Mouse (Mus musculus): ENCODE data around the gene Dcaf6. TPM values are rescaled to one million over a fixed set of nuclear protein-coding genes. Genes with fewer than 3 reads are reported as not detected.
A peak's percentile ranks its signal among the peaks of the same experiment; 100 is the strongest.

Gene Dcaf6
- polyA plus RNA-seq, 1 experiment, result 48.9 TPM

DNA sequence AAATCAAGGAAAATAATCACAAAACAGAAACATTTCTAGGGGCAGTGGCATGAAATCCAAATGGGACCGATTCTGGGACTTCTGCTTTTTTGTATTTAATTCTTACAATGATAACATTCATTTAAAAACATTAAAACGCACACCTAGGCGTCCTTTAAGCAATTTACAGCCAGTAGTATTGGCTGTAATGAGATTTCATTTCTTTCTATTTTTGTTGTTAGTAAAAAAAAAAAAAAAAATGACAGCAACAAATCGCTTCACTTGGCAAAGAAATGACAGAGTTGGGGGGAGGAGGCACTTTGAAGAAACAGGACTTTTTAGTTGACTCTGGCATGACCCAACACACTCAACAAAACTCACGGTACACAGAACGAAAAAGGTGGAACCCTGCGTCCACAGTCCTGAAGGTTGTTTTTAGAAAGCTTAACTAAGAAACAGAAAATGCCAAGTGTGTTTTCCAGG lies 1.2 kb downstream of the Dcaf6 start:
- H3K27ac ChIP-seq (replicated peaks; ENCODE audit: low read depth, low read length), result peak overlapping the region; percentile 75
- no peaks in the 10 kb centered on the region for H3K4me1 ChIP-seq (ENCODE audit: control insufficient read depth, insufficient read depth, insufficient read length, low read length)
- H3K4me3 ChIP-seq (ENCODE audit: insufficient read depth, low read depth, low read length), result peak overlapping the region; percentile 92

DNA sequence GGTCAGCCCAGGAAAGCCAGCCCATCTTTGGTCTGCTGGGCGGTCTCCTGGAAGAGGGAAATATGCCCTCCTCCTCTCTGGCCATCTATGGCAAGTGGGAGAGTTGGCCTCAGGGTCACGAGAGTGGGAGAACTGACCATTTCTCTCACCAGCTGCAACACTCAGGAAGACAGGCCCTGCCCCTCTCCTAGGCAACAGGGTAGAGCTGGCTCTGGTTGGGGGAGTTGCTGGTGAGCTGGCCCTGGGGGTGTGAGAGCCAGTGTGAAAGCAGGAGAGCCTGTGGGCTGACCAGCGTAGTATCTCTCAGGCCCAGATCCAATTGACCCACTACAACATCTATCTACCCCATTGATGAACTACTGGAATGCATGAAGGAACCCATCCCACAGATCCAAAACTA lies 18.6 kb downstream of the Dcaf6 start:
- no peak overlapping the region for H3K27ac ChIP-seq (replicated peaks; ENCODE audit: low read depth, low read length)
- peaks cover 4% of the 10 kb centered on the region; the same call in 1 of the 2 replicates for H3K4me1 ChIP-seq (ENCODE audit: control insufficient read depth, insufficient read depth, insufficient read length, low read length)
- no peak overlapping the region for H3K4me3 ChIP-seq (ENCODE audit: insufficient read depth, low read depth, low read length)

DNA sequence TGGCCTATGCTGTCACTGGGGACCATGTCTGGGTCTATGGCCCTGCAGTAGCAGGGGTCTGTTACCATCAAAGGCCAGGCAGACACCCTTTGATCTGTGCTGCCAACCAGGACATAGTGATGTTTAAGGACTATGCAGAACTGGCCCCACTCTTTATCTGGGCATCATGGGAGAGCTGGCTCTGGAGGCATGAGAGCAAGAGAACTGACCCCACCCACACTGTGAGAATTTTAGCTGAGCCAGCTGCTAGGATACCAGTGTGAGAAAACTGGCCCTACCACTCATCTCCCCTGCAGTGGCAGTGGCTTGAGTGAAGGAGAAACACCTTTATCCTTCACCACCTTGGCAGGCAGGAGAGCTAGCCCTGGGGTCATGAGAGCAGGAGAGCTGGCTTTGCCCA lies 19.1 kb downstream of the Dcaf6 start:
- no peak overlapping the region for H3K4me3 ChIP-seq (ENCODE audit: insufficient read depth, low read depth, low read length)
- H3K4me1 ChIP-seq (ENCODE audit: control insufficient read depth, insufficient read depth, insufficient read length, low read length), result peaks cover 4% of the 10 kb centered on the region; the same call in 1 of the 2 replicates
- H3K27ac ChIP-seq (replicated peaks; ENCODE audit: low read depth, low read length), result no peak overlapping the region

DNA sequence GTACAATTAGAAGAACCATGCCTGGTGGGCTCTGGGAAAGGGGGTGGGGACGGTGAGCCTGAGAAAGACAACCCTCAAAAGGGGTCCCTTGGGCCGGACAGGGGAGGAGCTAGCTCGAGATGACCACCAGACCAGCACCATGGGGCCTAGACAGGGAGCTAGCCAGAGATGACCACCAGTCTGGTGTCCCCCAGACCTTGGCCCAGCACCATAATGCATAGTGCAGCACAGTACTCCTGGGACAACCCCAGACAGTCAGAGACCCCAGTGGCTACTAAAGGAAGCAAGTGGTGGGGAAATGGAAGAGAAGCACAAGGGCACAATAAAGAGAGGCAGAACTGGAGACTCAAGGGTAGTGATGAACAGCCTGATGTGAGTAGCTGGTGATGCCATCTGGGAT lies 19.5 kb downstream of the Dcaf6 start:
- Histone ChIP-seq H3K27ac (replicated peaks; ENCODE audit: low read depth, low read length) (no peak overlapping the region), H3K4me1 (ENCODE audit: control insufficient read depth, insufficient read depth, insufficient read length, low read length) (peaks cover 4% of the 10 kb centered on the region; the same call in 1 of the 2 replicates), H3K4me3 (ENCODE audit: insufficient read depth, low read depth, low read length) (no peak overlapping the region)

DNA sequence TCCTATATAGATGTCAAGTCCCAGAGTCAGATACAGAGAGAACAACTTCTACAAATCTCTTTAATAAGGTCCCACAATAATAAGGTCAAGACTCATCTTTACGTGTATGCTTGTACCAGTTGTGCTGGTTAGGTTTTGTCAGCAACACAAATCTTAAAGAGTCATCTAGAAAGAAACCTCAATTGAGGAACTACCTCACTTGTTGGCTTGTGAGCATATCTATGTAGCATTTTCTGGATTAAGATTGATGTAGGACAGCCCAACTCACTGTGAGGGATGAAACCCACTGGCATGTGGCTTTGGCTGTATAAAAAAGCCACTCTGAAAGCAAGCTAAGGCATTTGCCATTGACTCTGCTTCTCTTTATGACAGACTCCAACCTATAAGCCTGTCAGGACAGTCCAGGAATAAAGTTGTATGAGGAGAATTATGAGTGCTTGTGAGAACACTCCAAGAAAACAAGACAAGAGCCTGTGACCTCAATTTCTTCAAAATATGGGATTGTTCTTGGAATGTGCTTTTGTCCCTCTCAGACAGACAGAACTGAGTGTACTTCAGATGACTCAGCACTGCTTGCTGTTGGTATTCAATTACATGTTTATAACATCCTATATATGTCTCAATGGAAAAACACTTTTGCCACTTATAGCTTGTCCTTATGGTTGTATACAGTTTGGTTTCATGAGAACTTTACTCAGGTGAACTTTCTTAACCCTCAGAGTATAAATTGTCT lies 21.8 kb downstream of the Dcaf6 start:
- Histone ChIP-seq H3K4me3 (ENCODE audit: insufficient read depth, low read depth, low read length) (no peak overlapping the region), H3K27ac (replicated peaks; ENCODE audit: low read depth, low read length) (no peak overlapping the region), H3K4me1 (ENCODE audit: control insufficient read depth, insufficient read depth, insufficient read length, low read length) (peaks cover 6% of the 10 kb centered on the region; the same call in 1 of the 2 replicates)

DNA sequence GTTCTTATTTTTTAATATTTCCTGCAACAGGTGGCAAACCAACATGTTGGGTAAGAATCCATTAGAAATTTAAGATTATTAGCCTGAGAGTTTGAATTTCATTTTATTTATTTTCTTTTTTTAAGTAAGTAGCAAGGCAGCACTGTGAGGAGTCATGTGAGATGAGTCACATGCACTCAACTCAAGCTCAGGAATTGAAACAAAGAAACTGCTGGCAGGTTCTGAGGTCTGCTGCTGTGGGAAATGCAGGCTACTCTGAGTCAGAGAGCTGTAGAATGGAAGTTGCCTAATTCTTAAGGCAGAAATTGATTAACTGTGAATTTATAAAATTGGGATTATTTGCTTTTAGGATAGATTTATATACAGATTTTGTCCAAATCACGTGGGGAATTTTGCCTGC lies 27.4 kb downstream of the Dcaf6 start:
- H3K4me1 ChIP-seq (ENCODE audit: control insufficient read depth, insufficient read depth, insufficient read length, low read length), result 0 out of 2 replicates have a peak, but pooled peaks cover 4% of the 10 kb centered on the region
- peak overlapping the region; percentile 68 for H3K27ac ChIP-seq (replicated peaks; ENCODE audit: low read depth, low read length)
- no peak overlapping the region for H3K4me3 ChIP-seq (ENCODE audit: insufficient read depth, low read depth, low read length)

DNA sequence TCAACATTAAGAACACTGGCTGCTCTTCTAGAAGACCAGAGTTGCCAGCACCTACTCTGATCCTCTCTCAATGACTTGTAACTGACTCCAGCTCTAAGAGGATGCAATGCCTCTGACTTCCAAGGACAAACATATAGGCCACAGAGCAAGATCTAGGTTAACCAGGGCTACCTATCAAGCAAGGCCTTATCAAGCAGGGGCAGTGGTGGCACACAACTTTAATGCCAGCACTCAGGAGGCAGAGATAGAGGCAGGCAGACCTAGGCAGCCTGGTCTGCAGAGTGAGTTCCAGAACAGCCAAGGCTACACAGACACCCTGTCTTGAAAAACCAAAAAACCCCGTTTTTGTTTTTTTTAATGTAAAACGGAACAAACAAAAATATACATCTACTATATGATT lies 34.0 kb downstream of the Dcaf6 start:
- Histone ChIP-seq H3K4me1 (ENCODE audit: control insufficient read depth, insufficient read depth, insufficient read length, low read length) (no peaks in the 10 kb centered on the region), H3K4me3 (ENCODE audit: insufficient read depth, low read depth, low read length) (no peak overlapping the region), H3K27ac (replicated peaks; ENCODE audit: low read depth, low read length) (no peak overlapping the region)

DNA sequence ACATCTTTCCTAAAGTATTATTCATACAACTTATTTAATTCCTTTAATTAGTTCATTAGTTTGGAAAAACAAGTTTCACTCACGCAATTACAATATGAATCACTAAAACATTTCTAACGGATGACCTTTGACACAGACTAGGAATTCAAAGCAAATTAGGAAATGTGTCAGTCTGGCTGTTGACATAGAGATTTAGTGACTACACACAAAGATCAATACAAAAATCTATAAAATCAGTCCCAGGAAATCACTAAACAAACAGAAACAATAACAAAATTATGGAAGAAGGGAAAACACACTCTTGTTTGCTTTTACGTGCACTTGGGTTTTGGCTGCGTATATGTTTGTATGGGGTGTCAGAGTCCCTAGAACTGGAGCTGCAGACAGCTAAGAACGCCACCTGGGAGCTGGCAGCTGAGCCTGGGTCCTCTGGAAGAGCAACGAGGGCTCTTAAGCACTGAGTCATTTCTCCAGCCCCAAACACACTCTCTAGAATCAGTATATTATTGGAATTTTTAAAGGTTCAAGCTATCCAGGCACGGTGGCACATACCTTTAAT lies 38.8 kb downstream of the Dcaf6 start:
- Histone ChIP-seq H3K4me3 (ENCODE audit: insufficient read depth, low read depth, low read length) (no peak overlapping the region), H3K27ac (replicated peaks; ENCODE audit: low read depth, low read length) (no peak overlapping the region)

DNA sequence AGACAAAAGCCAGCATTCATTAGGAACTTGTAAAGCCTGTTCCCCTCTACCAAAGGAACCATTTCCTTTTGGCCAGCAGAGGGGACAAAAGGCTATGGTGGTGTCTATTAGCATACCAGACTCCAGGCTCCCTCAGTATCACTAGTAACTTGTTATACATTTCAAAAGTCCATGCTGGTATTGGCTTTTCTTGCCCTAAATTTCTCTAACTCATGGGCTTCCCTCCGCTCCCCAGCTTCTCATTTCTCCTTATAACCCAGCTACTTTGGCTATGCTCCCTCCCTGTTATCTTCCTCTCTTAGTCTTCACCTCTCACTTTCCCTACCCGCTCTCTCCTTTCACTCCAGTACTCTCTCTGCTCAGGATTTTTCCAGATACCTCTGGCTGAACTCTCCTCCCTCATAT lies 63.9 kb downstream of the Dcaf6 start:
- no peak overlapping the region for H3K4me3 ChIP-seq (ENCODE audit: insufficient read depth, low read depth, low read length)
- H3K4me1 ChIP-seq (ENCODE audit: control insufficient read depth, insufficient read depth, insufficient read length, low read length), result no peaks in the 10 kb centered on the region
- H3K27ac ChIP-seq (replicated peaks; ENCODE audit: low read depth, low read length), result no peak overlapping the region

More for the DNA sequence above, 38.8 kb downstream of the Dcaf6 start:
- no peaks in the 10 kb centered on the region for H3K4me1 ChIP-seq (ENCODE audit: control insufficient read depth, insufficient read depth, insufficient read length, low read length)

DNA sequence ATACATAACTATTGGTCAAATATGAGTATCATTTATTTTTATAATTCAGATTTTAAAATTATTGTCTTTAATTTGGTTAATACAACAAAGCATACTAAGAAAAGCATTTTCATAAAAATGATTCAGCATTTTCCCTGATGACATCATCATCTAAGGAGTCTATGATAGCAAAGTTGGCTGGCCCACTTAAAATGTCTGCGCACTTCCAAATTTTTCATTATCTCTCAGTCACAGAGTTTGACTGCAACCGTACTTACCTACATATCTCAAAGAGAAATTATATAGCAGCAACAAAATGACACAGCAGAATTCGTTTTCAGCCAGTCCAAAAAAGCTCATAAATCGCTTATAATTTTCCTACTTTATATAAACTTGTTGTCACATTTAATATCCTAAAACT lies 64.3 kb downstream of the Dcaf6 start:
- Histone ChIP-seq H3K4me1 (ENCODE audit: control insufficient read depth, insufficient read depth, insufficient read length, low read length) (no peaks in the 10 kb centered on the region), H3K4me3 (ENCODE audit: insufficient read depth, low read depth, low read length) (no peak overlapping the region), H3K27ac (replicated peaks; ENCODE audit: low read depth, low read length) (no peak overlapping the region)

DNA sequence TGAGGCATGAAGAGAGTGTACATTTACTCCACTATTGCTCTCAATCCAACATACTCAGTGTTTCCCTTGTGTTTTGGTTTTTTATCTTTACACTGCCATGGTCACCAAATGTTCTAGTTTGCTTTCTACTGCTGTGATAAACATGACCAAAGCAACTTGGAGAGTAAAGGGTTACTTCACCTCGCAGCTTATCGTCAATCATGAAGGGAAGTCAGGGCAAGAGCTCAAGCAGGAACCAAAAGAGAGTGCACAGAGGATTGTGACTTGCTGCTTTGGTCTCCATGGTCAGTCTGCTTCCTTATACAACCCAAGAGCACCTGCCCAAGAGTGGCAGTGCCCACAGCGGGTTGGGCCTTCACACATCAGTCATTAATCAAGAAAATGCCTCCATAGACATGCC lies 65.4 kb downstream of the Dcaf6 start:
- Histone ChIP-seq H3K4me3 (ENCODE audit: insufficient read depth, low read depth, low read length) (no peak overlapping the region), H3K27ac (replicated peaks; ENCODE audit: low read depth, low read length) (no peak overlapping the region), H3K4me1 (ENCODE audit: control insufficient read depth, insufficient read depth, insufficient read length, low read length) (no peaks in the 10 kb centered on the region)

DNA sequence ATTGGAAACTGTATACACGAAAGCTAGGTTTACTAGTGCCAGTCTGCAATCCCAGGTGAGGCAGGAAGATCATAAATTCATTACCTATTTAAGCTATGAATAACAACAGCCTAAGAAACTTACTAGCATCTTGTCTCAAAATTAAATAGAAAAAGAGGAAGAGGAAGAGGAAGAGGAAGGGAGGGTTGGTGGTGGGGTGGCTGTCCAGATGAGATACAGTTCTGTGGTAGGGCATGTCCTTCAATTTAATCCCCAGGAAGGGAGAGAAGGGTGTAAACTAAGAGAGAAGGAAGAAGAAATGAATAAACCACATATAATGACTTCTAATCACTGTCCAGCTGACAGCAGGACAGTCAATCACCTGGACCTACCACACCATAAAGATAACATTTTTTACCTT lies 67.2 kb downstream of the Dcaf6 start:
- H3K4me3 ChIP-seq (ENCODE audit: insufficient read depth, low read depth, low read length), result no peak overlapping the region

DNA sequence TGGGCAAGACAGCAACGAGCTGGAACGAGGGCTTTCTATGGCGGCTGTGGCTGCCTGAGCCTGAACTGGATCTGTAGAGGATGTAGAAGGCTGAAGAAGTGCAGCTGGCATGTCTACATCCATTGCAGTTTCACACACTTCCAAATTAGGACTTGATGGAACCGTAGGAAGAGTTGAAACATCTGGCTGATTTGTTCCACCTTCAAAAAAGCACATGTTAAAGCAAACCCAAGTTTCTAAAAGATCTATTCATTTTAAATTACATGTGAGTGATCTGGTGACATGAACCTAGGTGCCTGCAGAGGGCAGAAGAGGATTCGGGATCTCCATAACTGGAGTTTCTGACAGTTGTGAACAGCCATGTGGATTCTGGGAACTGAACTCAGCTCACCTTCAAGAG lies 71.6 kb downstream of the Dcaf6 start:
- H3K4me3 ChIP-seq (ENCODE audit: insufficient read depth, low read depth, low read length), result no peak overlapping the region
- no peaks in the 10 kb centered on the region for H3K4me1 ChIP-seq (ENCODE audit: control insufficient read depth, insufficient read depth, insufficient read length, low read length)
- H3K27ac ChIP-seq (replicated peaks; ENCODE audit: low read depth, low read length), result no peak overlapping the region

More for the DNA sequence above, 67.2 kb downstream of the Dcaf6 start:
- no peaks in the 10 kb centered on the region for H3K4me1 ChIP-seq (ENCODE audit: control insufficient read depth, insufficient read depth, insufficient read length, low read length)
- H3K27ac ChIP-seq (replicated peaks; ENCODE audit: low read depth, low read length), result no peak overlapping the region

DNA sequence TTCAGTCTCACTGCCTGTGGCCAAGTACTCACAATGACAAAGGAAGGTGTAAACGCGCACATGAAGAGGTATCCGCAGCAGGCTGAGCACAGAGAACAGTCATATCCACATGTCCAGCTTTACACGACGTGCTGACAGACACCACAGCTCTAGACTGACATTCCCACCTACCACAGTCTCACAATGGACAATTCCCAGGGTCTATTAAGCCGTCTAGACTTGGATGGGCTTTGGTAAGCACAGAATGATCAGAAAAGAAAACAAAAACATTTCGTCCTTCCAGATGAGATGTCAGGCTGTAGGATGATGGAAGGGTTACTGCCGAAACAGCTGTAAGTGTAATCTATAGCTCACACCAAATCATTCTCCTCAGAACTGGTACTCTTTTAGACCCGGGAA lies 73.8 kb downstream of the Dcaf6 start:
- H3K4me1 ChIP-seq (ENCODE audit: control insufficient read depth, insufficient read depth, insufficient read length, low read length), result no peaks in the 10 kb centered on the region
- no peak overlapping the region for H3K4me3 ChIP-seq (ENCODE audit: insufficient read depth, low read depth, low read length)
- H3K27ac ChIP-seq (replicated peaks; ENCODE audit: low read depth, low read length), result no peak overlapping the region

DNA sequence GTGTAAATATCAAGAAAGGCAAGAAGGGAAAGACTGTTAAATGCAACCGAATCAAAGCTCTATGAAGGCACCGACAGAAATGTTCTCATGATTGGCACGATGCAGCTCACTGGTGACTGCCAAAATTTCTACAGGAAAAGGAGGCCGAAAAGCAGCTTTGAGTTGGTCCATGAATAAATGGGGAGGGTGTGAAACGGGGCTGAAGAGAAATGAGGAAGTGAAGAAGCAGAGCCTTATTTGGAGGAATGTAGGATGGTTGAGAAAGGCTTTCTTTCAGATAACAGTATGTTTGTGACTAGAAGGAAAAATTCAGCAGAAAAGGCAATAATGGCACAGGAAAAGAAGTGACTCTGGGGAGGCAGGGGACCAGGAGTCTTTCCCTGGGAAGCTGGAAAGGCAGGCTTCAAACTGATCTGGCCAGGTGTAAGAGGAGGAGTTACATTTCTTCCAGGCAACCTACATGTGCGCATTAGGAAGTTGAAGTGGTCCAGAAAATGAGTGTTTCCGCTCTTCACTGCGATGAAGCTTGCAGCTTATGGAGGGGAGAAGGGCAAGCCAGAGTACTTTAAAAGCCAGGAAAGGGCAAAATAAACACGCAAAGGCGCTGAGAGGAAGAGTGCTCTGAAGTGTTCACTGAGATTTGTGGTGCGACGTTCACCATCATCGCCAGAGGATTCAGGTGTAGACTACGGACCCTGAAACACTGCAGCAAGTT lies 74.3 kb downstream of the Dcaf6 start:
- Histone ChIP-seq H3K4me3 (ENCODE audit: insufficient read depth, low read depth, low read length) (no peak overlapping the region), H3K27ac (replicated peaks; ENCODE audit: low read depth, low read length) (no peak overlapping the region), H3K4me1 (ENCODE audit: control insufficient read depth, insufficient read depth, insufficient read length, low read length) (no peaks in the 10 kb centered on the region)
